Mouse (Mus musculus) hematopoietic stem cell, adult 5-6 weeks (primary cell): Measurements from ENCODE around the gene Usp4. TPM values are rescaled to one million over a fixed set of nuclear protein-coding genes. Genes with fewer than 3 reads are reported as not detected.
A peak's percentile ranks its signal among the peaks of the same experiment; 100 is the strongest.

Source experiments
- ATAC-seq, 2 experiments: fragments of 125-278 bp in 1 of 2; replicated peaks in 1 of 2; 2 replicates each; pipeline ENCODE4 v1.8.0; 2016 to 2017; ENCODE audit warnings: inconsistent platforms in 2 of 2, mild to moderate bottlenecking in 2 of 2, moderate number of reproducible peaks in 2 of 2, low read depth in 1 of 2, moderate TSS enrichment in 1 of 2; ENCODE audit not compliant: low FRiP score in 2 of 2, poor library complexity in 2 of 2, severe bottlenecking in 2 of 2, insufficient read depth in 1 of 2, low TSS enrichment in 1 of 2
- total RNA-seq: library from RNA; stranded (forward); fragments of 172-1452, 232-1000 nt; gene quantifications from 2 replicates; pipeline ENCODE4 v1.2.3, GENCODE M21; 2017

Usp4 gene
- total RNA-seq, 1 experiment from 2014 or later: 54.7 TPM

- no peak for ATAC-seq
Observed at GRCm38 (mm10) chr9:108339886-108340257, 7.8 kb upstream of the Usp4 start.

DNA sequence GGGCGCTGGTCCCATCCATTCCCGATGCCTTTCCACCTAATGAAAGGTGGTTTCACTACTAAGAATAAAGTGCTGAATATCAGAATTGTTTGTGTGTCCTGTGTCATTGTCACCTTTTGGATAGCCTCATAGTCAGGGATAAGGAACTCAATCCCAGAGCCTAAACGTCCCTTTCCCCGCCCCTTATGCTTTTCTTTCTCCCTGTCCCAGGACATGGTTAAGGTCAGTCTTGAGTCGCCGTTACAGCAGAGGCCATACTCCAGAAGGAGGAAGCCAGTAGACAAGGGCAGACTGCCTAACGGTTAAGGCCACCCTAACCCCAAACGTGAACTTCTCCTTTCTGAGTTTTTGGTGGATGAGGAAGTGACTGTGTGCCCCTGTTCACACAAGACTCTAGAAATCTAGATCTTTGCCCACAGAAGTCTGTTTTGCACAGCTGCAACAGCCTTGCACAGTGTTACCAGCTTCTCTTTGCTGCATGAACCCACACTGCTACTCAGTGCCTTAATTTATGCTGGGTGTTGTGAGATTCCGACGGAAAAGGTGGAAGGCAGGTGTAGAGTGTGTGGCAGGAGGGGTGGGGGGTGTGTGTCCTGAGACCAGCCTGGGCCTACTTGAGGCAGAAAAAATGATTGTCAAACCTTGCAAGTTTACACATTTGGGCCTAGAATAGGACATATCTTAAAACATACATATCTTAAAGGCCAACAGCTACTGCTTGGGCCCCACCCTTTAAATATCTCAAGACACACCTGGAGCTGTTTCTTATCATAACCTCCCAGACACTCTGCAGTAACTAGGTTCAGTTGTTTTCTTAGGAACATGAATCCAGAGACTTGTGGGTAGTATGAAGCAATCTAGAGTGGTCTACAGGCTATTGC, 7.2 kb upstream of the Usp4 start:
- peak; percentile 57 to 68 for ATAC-seq

GRCm38 (mm10) chr9:108341139-108341475, 6.5 kb upstream of the Usp4 start:
- ATAC-seq: no peak

GRCm38 (mm10) chr9:108341801-108342200, 5.9 kb upstream of the Usp4 start:
- no peak for ATAC-seq

DNA sequence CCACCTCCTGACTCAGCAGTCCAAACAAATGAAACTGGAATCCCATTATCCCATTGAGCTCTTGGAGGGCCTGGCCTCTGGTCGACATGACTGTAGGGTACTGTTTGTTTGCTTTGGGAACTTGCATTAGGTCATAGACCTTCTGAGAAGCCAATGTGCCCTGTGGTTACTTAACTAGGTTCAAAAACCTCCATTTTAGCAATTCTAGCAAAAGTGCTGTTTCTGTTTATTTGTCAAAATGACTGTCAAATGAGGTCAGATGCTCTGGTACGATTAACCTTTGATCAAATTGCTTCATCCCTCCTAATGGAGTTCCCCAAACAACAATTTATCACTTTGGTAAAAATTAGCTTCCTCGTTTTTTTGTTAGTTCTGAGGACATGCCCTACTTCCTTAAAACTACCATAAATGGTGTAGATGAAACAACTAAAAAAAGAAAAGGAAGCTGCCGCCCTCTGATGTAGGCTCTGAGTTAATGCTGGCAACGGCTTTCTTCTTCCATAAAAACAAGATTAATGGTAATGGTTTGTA, 5.3 kb upstream of the Usp4 start:
- ATAC-seq: peak in 1 of 2 experiments; percentile 11; a peak in 1 of 4 replicates

DNA sequence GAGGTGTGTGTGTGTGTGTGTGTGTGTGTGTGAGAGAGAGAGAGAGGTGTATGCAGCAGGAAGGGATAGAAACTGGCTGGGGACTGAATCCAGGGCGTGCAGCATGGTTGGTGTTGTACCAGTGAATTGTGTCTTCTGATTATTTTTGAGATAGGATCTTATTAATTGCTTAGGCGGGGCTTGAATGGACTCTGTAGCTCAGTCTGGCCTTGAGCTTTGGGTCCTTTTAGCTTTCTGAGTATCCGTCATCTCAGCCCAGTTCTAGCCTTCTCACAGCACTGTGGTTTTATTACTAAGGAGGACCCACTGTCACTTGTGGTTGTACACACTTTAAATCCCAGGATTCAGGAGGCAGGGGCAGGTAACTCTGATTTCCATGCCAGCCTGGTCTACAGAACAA, 4.3 kb upstream of the Usp4 start:
- ATAC-seq: no peak

GRCm38 (mm10) chr9:108343835-108344234, 3.8 kb upstream of the Usp4 start:
- ATAC-seq: no peak

GRCm38 (mm10) chr9:108344471-108344870, 3.2 kb upstream of the Usp4 start:
- no peak for ATAC-seq

DNA sequence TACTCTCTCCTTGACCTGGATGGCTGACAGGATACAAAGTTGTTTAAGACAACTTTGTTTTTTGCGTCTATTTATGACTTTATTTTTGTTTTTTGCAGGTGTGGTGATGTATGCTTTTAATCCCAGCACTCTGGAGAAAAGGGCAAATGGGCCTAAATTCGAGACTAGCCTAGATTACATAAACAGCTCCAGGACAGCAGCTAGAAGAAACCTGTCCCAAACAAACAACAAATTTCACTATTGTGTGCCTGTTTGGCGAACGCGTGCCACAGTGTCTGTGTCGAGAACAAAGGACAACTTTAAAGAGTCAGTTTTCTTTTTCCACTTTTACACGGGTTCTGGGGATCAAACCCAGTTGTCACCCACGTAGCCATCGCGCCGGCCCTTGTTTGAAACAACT, 629 bp upstream of the Usp4 start:
- no peak for ATAC-seq

DNA sequence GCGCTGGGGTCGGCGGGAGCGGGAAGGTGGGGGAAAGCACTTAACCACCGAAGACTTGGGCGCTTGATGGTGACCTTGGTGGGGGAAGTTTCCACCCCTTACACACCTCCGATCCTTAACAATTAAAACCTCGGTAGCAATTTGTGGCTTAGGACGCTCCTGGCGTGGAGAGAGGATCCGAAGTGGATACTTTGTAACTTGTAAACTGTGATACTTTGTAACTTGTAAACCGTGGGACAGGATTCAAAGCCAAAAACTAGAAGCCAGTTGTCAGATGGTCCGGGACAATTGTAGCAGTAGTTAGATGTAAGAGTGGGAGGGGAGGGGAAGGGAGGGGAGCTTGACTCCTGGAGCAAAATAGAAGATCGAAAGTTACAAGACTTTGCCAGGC, 632 bp downstream of the Usp4 start:
- ATAC-seq: 0 out of 4 replicates have a peak, but pooled peaks of 1 of the 2 experiments have one; percentile 9

- no peak for ATAC-seq
Observed at GRCm38 (mm10) chr9:108349727-108350126, 2.1 kb downstream of the Usp4 start.

- ATAC-seq: no peak
Observed at GRCm38 (mm10) chr9:108378234-108378633, 30.6 kb downstream of the Usp4 start.

DNA sequence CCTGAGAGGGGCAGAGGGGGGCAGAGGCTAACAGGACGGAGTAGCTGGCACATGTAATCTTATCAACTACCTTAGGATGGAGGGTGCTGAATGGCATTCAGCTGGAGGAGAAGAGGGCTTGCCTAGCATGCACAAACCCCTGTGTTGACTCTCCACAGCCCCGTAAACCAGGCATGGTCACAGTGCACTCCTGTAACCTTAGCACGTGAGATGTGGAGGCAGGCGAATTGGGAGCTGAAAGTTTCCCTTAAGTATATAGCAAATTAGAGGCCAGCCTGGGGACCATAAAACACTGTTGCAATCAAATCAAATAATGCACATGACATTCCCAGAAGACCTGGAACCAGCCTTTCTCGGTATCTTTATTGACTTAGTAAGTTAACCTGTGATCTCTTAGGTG, 31.1 kb downstream of the Usp4 start:
- no peak for ATAC-seq

- ATAC-seq: no peak
Observed at GRCm38 (mm10) chr9:108379294-108379693, 31.6 kb downstream of the Usp4 start.

GRCm38 (mm10) chr9:108381382-108381781, 33.7 kb downstream of the Usp4 start:
- ATAC-seq: no peak

GRCm38 (mm10) chr9:108385006-108385405, 37.4 kb downstream of the Usp4 start:
- ATAC-seq: no peak

GRCm38 (mm10) chr9:108386816-108387215, 39.2 kb downstream of the Usp4 start:
- no peak for ATAC-seq

DNA sequence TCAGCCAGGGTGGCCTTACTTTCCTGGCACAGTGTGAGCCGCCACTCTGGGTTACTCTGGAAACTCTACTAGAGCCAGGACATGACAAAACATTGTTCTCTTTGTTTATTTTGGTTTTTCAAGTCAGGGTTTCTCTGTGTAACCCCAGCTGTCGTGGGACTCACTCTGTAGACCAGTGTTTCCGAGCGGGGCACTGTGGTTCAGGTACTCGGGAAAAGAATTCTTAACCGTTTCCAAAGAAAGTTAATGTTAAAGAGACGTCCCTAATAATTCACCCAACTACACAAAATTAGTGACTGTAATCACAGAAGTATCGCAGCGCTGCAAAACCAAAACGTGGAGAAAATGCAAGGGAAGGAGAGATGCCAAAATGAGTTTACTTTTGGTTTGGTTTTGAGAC, 40.9 kb downstream of the Usp4 start:
- ATAC-seq: no peak

DNA sequence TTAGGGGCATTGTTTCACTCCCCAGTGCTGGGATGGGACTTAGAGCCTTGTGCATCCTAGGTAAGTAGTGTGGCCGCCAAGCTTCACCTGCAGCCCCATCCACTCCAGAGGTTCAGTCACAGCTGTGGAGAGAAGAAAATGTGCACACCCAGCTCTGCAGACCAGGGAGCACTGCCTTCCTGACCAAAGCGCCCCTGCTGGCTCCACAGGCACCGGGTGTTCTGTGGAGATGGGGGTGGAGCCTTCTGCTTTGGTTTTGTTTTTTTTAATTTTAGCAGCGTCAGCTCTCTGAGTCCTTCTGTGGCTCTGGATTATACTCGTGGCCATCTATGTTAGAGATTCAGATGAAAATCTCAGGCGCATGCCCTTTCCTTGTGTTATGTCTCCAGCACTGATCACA, 41.6 kb downstream of the Usp4 start:
- no peak for ATAC-seq
